Mouse (Mus musculus) left cerebral cortex, adult 9 months (tissue): Measurements from ENCODE around the gene Gm49403.
A peak's percentile ranks its signal among the peaks of the same experiment; 100 is the strongest.

ENCODE experiments used
- DNase-seq, 2 experiments: peaks; one replicate each; pipeline ENCODE4 v3.0.0; 2022; ENCODE audit warnings: low spot score in 2 of 2

The Gm49403 gene

GRCm38 (mm10) chr19:8911810-8912209, 28.1 kb downstream of the Gm49403 start:
- peak in 1 of 2 experiments; percentile 59 for DNase-seq

DNA sequence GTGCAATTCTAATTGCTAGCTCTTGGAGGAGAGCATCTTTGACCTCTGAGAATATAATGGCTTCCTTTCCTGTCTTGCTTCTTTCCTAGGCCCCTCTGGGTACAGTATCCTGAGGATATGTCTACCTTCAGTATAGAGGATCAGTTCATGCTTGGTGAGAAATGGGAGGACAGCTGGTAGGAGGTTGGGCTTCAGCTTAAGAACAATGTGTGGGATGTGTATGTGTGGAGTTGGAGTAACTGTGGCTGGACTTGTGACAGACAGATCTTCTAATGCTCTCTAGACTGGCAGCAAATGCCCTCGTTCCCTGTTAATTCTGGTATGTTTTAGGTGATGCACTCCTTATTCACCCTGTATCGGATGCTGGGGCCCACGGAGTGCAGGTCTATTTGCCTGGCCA, 30.5 kb downstream of the Gm49403 start:
- DNase-seq, result peak in 1 of 2 experiments; percentile 51

DNA sequence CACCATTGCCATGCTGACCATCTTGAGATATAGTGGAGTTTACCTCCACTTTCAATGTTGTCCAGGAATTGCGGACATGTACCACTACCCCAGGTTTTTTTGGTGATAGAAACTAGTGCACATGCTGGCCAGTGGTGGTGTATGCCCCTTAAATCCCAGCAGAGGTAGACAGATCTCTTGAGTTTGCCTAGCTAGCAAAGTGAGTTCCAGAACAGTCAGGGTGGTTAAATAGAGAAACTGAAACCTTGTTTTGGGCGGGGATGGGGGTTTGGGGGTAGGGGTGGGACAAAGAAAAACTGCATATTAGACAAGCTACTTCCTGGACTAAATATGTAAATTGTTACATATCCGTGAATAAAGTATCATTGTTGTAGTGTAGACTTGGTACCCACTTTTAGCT, 35.3 kb downstream of the Gm49403 start:
- DNase-seq, result no peak

DNA sequence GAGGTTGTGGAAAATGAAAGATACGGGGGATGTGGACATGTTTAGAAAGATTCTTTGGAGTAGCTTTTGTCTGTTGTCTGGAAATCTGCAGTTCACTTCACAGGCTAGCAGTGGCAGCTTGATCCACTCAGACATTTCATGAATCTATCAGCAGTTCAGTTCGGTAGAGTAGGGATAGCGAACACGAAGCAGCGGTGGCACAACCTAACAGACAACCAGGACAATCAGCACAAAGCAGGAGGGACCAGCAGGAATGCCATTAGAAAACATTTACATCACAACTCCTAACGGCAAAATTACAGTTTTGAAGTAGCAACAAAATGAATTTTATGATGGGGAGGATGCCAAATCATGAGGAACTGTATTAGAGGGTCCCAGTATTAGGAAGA, 35.9 kb downstream of the Gm49403 start:
- no peak for DNase-seq

- peak; percentile 85 to 95 for DNase-seq
Measured at GRCm38 (mm10) chr19:8920073-8920736, 36.5 kb downstream of the Gm49403 start, which contains the start of gene B3gat3. Gene B3gat3 (plus strand): TSS chr19:8920374.

DNA sequence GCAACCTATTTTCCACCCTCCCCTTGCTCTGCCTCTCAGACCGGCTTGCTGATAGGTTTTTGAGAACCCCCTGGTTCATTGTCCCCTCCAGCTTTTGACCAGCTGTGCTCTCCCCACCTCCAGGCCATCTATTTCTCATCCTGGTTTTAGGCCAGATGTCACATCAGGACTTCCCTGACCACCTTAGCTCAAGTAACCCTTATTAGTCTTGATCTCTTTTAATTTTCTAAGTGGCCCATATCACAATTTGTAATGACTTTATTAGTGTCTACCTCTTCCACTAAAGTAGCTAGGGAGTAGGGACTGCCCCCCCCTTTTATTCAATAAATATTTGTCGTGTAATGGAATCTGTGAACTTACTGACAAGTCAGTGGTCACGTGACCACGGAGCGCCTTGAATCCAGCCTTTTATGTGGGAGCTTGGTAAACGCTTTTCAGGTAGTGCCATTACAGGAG, 37.1 kb downstream of the Gm49403 start:
- no peak for DNase-seq

GRCm38 (mm10) chr19:8921741-8922140, 38.0 kb downstream of the Gm49403 start:
- no peak for DNase-seq

DNA sequence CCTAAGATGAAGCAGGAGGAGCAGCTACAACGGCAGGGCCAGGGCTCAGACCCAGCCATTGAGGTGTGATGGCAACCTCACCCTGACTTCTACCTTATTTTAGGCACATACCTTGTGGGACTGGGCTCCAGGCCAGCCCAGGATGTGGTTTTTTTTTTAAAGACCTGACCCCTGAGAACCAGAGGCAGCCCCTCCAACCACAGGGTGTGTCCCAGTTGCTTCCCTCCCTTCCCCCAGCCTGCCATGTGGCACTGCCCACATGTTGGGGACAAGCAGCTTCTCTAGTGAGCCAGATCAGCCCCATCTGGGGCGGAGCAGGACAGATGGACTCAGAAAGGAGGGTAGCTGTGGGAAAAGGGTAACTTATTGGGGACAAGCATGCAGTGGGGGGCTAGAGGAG, 43.0 kb downstream of the Gm49403 start:
- no peak for DNase-seq

DNA sequence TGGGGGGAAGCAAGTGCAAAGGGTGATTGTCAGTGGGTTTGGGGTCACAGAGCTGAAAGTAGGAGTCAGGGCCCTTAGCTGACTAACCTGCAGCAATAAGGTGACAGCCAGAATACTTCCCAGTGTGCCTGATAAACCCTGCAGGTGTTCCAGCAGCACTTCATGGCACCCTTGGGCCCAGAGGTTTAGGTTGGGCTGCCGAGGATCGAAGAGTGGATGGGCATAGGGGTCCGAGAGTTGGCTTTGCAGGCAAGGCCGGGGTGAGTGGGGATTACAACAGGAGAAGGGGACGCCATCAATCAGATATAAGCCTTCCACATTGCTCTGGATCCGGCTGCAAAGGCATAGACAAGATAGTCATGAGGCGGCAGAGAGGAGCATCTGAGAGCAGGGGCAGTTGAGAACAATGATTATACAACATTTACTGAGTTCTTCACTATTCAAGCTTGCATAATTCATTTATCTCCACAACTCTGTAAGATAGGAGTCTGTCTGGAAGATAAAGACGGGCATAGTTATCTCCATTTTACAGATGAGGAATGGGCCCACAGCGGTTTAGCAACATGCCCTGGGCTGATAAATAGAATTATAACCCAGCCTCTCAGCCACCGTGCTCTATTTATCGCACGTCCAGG, 44.3 kb downstream of the Gm49403 start:
- DNase-seq, result no peak

GRCm38 (mm10) chr19:8928689-8929223, 45.0 kb downstream of the Gm49403 start:
- DNase-seq, result no peak

DNA sequence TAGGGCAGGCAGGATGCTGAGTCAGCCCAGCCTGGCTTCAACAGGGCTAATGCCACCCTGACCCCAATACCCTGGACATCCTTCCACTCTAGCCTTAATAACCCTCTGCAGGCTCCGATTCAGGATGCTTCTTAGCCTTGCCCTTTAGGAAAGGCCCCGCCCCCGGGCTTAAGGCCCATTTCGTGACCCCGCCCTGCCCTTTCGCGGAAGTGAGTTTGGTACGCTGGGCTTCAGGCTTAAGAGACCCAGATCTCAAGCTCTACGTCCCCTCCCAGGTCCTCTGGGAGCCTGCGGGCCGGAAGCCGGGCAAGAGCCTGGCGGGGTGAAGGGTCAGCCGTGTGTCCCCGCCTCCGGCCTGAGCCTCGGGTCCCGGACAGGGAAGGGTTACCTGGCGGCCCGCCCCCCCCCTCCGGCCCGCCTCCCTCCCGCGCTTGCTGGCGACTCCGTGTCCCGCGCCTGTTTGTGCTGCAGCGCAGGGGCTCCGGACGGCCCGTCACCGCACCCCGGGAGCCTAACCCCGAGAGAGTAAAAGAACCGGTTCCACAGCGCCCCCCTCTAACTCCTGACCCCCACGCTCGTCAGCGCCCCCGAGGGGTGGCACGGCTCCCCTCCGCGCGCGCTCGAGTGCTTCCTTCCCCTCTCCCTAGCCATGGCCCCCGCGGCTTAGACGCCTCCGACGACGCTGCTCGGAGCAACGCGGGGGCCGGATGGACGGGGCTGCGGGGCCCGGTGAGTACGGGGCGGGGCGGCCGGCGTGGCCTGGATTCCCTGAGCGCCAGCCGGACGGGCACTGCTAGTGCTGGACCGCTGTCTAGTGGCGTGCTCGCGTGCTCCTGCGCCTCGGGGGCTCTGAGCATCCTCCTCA, 45.7 kb downstream of the Gm49403 start, which contains the start of the genes Rom1 and Eml3:
Gene Rom1 (minus strand): TSS at position 133 of the 865 bp plus-strand sequence.
Gene Eml3 (plus strand): TSS at position 329 of the 865 bp plus-strand sequence.
- peak in 1 of 2 experiments; percentile 72 for DNase-seq

DNA sequence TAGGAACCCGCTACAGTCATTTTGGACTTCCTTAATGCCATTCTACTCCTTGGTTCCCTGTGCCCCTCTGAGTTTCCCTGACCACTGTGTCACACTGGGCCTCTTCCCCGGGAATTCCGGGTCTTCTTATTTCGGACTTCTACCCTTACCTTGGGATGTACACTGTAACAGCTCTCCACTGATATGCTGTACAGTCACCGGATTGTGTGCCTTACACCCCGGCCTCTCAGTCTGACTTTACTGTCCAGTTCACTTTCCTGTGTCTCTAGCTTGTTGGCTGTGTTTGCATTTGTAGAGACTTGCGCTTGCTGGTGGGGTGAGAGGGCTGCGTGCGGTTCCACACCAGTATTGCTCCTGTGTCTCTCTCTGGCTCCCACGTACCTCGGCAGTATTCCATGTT, 46.4 kb downstream of the Gm49403 start:
- DNase-seq, result no peak

- DNase-seq, result no peak
Measured at GRCm38 (mm10) chr19:8930771-8931170, 47.0 kb downstream of the Gm49403 start.

GRCm38 (mm10) chr19:8936736-8937135, 53.0 kb downstream of the Gm49403 start:
- no peak for DNase-seq
